Mouse (Mus musculus) hindbrain, embryonic 12.5 days (tissue): ENCODE results near the gene Tlr8. TPM values are rescaled to one million over a fixed set of nuclear protein-coding genes. Genes with fewer than 3 reads are reported as not detected.

Experiments
- polyA plus RNA-seq: library from polyadenylated mRNA; unstranded; fragments of >200 nt; fragmentation: Nextera tagmentation; extraction: Ambion mirVana; gene quantifications from 2 replicates; pipeline ENCODE4 v1.2.1, GENCODE M21; 2016

The Tlr8 gene
- polyA plus RNA-seq, 1 experiment from 2014 or later, result 0.27 TPM

Other genes starting within 250 kb of the Tlr8 start
- gene Tmsb4x, start 55.0 kb downstream of the Tlr8 start, polyA plus RNA-seq, result 5,703 and 6,080 TPM in 2 replicates
- gene Tlr7, start 66.2 kb upstream of the Tlr8 start, polyA plus RNA-seq, result 0.34 and 1.1 TPM in 2 replicates
- gene Prps2, start 118.4 kb upstream of the Tlr8 start, polyA plus RNA-seq, result 12.7 and 14.6 TPM in 2 replicates